Mouse (Mus musculus) kidney, adult 2 months (tissue): ENCODE measurements around the gene Dusp8.

Source experiments
- CTCF ChIP-seq: fragments of 200-500 bp; conservative IDR thresholded peaks from 2 replicates; pipeline ENCODE4 v1.5.1; 2011; ENCODE audit warnings: low read depth, mild to moderate bottlenecking, control low read depth, low read length, moderate library complexity, mixed read lengths; ENCODE audit not compliant: insufficient read depth, insufficient read length
- POLR2A ChIP-seq: fragments of 200-500 bp; IDR thresholded peaks from one replicate; pipeline ENCODE4 v1.6.1; 2011; ENCODE audit warnings: low read depth, low read length, control low read depth

GRCm38 (mm10) chr7:142037553-142038170 is 58.0 kb downstream of the Dusp8 start:
- TF ChIP-seq CTCF (peak; percentile 89), POLR2A (no peak)
